Mouse (Mus musculus) liver, postnatal 0 days (tissue): ENCODE measurements around the gene Cbl. TPM values are rescaled to one million over a fixed set of nuclear protein-coding genes. Genes with fewer than 3 reads are reported as not detected.

ENCODE experiments used
- ATAC-seq: fragments of 200-750 bp; cut with Nextera tagmentation; 2 replicates; pipeline ENCODE4 v1.8.0; 2017; ENCODE audit warnings: mild to moderate bottlenecking, moderate library complexity
- DNase-seq: peaks from one replicate; pipeline ENCODE4 v3.0.0-alpha.2; 2016
- H3K27ac ChIP-seq: fragments of 300-500 bp; sonication (generic); 2 replicates; pipeline ENCODE4 v1.5.1; 2014; ENCODE audit warnings: antibody characterized with exemption, moderate library complexity, mild to moderate bottlenecking, low read depth
- H3K27me3 ChIP-seq: fragments of 300-500 bp; sonication (generic); 2 replicates; pipeline ENCODE4 v1.6.1; 2014; ENCODE audit warnings: low read length, control low read depth, mixed read lengths; ENCODE audit not compliant: insufficient read depth
- H3K36me3 ChIP-seq: fragments of 300-500 bp; sonication (generic); replicated peaks from 2 replicates; pipeline ENCODE4 v1.6.1; 2014; ENCODE audit warnings: mild to moderate bottlenecking, control low read depth, low read length, moderate library complexity, mixed read lengths; ENCODE audit not compliant: insufficient read depth
- H3K4me1 ChIP-seq: fragments of 300-500 bp; sonication (generic); 2 replicates; pipeline ENCODE4 v1.6.1; 2014; ENCODE audit warnings: antibody characterized with exemption, mild to moderate bottlenecking, control low read depth; ENCODE audit not compliant: insufficient read depth
- H3K4me2 ChIP-seq: fragments of 300-500 bp; sonication (generic); 2 replicates; pipeline ENCODE4 v1.6.1; 2014; ENCODE audit warnings: low read depth, mild to moderate bottlenecking, low read length, moderate library complexity, mixed read lengths
- H3K4me3 ChIP-seq: fragments of 300-500 bp; sonication (generic); 2 replicates; pipeline ENCODE4 v1.5.1; 2014; ENCODE audit warnings: low read depth, low read length
- H3K9ac ChIP-seq: fragments of 300-500 bp; sonication (generic); replicated peaks from 2 replicates; pipeline ENCODE4 v1.6.1; 2014; ENCODE audit warnings: mild to moderate bottlenecking, moderate library complexity
- H3K9me3 ChIP-seq: fragments of 300-500 bp; sonication (generic); 2 replicates; pipeline ENCODE4 v1.6.1; 2016; ENCODE audit warnings: mild to moderate bottlenecking, control low read depth, low read length, mixed read lengths
- CTCF ChIP-seq: sonication (generic); IDR thresholded peaks from 2 replicates; pipeline ENCODE4 v1.5.1; 2016; ENCODE audit warnings: antibody characterized with exemption, low read depth
- EP300 ChIP-seq: IDR thresholded peaks from 2 replicates; pipeline ENCODE4 v1.6.1; 2016; ENCODE audit warnings: antibody characterized with exemption, low read depth, mild to moderate bottlenecking
- whole genome bisulfite sequencing: fragments of 180-500 bp; shearing (Covaris S2); extraction: QIAGEN DNeasy Blood & Tissue Kit; methylation state at CpG from one replicate; pipeline ENCODE4 v1.1.7; 2014; ENCODE audit not compliant: insufficient replicate concordance; 5-methylcytosine and 5-hydroxymethylcytosine counted together
- polyA plus RNA-seq: library from polyadenylated mRNA; unstranded; fragments of >200 nt; fragmentation: Nextera tagmentation; extraction: Ambion mirVana; gene quantifications from 2 replicates; pipeline ENCODE4 v1.2.1, GENCODE M21; 2015

Cbl gene
- polyA plus RNA-seq, 1 experiment from 2014 or later = 4.0 TPM

DNA sequence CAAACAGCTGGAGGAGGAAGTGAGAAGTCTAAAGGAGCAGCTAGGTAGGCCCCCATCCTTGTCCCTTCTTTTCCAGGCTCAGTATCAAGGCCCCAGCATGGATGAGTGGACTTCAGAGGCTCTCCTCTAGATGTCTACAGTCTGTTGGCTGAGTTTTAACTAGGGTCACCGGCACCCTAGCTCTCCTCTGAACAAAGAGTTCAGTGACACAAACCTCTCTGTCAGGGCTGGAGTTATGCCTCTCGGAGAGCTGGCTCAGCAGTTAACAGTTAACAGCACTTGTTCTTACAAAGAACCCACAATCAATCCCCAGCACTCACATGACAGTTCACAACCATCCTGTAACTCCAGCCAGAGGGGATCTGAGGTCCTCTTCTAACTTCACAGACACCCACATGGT is 9.8 kb upstream of the Cbl start:
- WGBS = 53% methylated on average over 2 of the region's 2 CpGs
- ATAC-seq (no peak), DNase-seq (no peak)
- Histone ChIP-seq H3K4me2 (no peak overlapping the region), H3K9ac (no peak overlapping the region), H3K36me3 (no peaks in the 10 kb centered on the region), H3K4me1 (no peaks in the 10 kb centered on the region; the same call in 1 of the 2 replicates), H3K4me3 (no peak overlapping the region), H3K27me3 (no peaks in the 10 kb centered on the region), H3K9me3 (no peaks in the 10 kb centered on the region), H3K27ac (no peak overlapping the region)
- no peak for TF ChIP-seq EP300
- no peak for TF ChIP-seq CTCF

GRCm38 (mm10) chr9:44241418-44241817 is 7.6 kb upstream of the Cbl start:
- no peaks in the 10 kb centered on the region for H3K9me3 ChIP-seq
- H3K4me3 ChIP-seq = no peak overlapping the region
- H3K4me1 ChIP-seq = no peaks in the 10 kb centered on the region
- ATAC-seq (no peak), DNase-seq (no peak)
- TF ChIP-seq CTCF = no peak
- no peaks in the 10 kb centered on the region for H3K27me3 ChIP-seq
- 54% methylated on average over 9 of the region's 9 CpGs for WGBS
- H3K36me3 ChIP-seq = no peaks in the 10 kb centered on the region
- no peak overlapping the region for H3K9ac ChIP-seq
- no peak overlapping the region for H3K4me2 ChIP-seq
- no peak overlapping the region for H3K27ac ChIP-seq

DNA sequence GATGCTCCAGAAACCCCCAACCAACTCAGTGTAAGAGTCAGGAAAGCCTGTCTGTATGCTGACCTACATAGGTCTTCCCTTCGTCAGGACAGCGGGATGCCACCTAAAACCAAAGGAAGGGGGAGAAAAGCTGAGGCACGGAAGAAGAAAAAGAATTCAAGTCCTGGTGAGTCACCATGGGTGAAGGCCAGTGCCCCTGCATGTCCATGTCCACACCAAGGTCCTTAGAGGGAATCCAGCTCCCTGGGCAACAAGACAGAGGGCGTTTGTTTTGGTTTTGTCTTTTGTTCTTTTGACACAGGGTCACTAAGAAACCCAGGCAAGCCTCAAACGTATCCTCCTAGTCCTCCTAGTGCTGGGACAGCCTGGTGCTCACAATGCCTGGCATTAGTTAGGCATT is 7.1 kb upstream of the Cbl start:
- no peak for TF ChIP-seq EP300
- no peak for TF ChIP-seq CTCF
- DNase-seq = no peak
- H3K27me3 ChIP-seq = no peaks in the 10 kb centered on the region
- no peak overlapping the region for H3K4me2 ChIP-seq
- no peak overlapping the region for H3K4me3 ChIP-seq
- no peak for ATAC-seq
- H3K36me3 ChIP-seq = no peaks in the 10 kb centered on the region
- H3K4me1 ChIP-seq = no peaks in the 10 kb centered on the region
- no peak overlapping the region for H3K9ac ChIP-seq
- 68% methylated on average over 5 of the region's 5 CpGs for WGBS
- no peaks in the 10 kb centered on the region for H3K9me3 ChIP-seq
- H3K27ac ChIP-seq = no peak overlapping the region

- DNase-seq = no peak
- Histone ChIP-seq H3K4me3 (no peak within 1 kb of the TSS), H3K9ac (no peak within 1 kb of the TSS), H3K9me3 (no peaks in the 10 kb centered on the region), H3K4me1 (no peaks in the 10 kb centered on the region), H3K27me3 (no peaks in the 10 kb centered on the region), H3K36me3 (no peaks in the 10 kb centered on the region), H3K4me2 (no peak within 1 kb of the TSS), H3K27ac (no peak within 1 kb of the TSS)
- ATAC-seq = no peak
- TF ChIP-seq CTCF (no peak), EP300 (no peak)
- WGBS = 52% methylated on average over 2 of the region's 2 CpGs
Observed at GRCm38 (mm10) chr9:44240399-44240798, 6.5 kb upstream of the Cbl start, which contains the start of gene Ccdc153. TSS of gene Ccdc153 (plus strand) at chr9:44240676.

GRCm38 (mm10) chr9:44239447-44239846 is 5.6 kb upstream of the Cbl start:
- ATAC-seq (no peak), DNase-seq (peak; percentile 63)
- Histone ChIP-seq H3K4me3 (no peak overlapping the region), H3K36me3 (no peaks in the 10 kb centered on the region), H3K27me3 (no peaks in the 10 kb centered on the region), H3K4me1 (0 out of 2 replicates have a peak, but pooled peaks cover 3% of the 10 kb centered on the region), H3K27ac (no peak overlapping the region), H3K4me2 (no peak overlapping the region), H3K9ac (no peak overlapping the region), H3K9me3 (no peaks in the 10 kb centered on the region)
- WGBS = 12% methylated on average over 5 of the region's 5 CpGs
- TF ChIP-seq EP300 = no peak
- TF ChIP-seq CTCF = peak; percentile 84

DNA sequence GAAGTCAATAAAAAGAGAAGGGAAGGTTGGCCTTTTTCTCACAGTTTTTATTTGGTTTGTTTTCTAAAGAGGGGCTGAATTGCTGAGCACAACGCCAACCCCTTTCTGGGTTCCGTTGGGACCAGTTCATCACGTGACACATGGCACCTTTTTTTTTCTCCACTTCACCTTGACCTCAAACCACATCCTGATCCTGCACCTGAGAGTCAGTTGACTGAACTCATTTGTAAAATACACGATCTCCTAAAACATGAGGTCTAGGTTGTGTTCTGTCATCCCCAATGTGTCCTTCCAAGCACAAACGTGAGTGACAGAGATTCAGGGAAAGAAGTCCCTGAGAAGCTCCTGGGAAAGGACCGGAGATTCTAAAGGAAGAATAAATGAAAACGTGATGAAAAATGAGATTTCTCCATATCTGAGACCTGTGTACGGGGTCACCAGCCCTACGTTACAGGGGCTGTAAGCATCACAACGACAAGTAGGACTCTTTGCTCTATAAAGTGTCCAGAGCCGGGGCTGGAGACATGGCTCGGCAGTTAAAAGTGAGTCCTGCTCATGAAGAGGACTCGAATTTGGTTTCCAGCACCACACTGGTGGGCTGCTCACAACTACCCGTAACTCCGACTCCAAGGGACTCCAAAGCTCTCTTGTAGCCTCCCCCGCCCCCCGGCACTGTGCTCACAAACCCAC is 4.8 kb upstream of the Cbl start:
- Histone ChIP-seq H3K9ac (no peak overlapping the region), H3K4me1 (0 out of 2 replicates have a peak, but pooled peaks cover 4% of the 10 kb centered on the region), H3K9me3 (no peaks in the 10 kb centered on the region), H3K27me3 (no peaks in the 10 kb centered on the region), H3K36me3 (no peaks in the 10 kb centered on the region), H3K4me3 (no peak overlapping the region), H3K27ac (no peak overlapping the region), H3K4me2 (no peak overlapping the region)
- WGBS = 67% methylated on average over 17 of the region's 17 CpGs
- no peak for DNase-seq
- TF ChIP-seq CTCF = no peak
- no peak for TF ChIP-seq EP300
- ATAC-seq = no peak

DNA sequence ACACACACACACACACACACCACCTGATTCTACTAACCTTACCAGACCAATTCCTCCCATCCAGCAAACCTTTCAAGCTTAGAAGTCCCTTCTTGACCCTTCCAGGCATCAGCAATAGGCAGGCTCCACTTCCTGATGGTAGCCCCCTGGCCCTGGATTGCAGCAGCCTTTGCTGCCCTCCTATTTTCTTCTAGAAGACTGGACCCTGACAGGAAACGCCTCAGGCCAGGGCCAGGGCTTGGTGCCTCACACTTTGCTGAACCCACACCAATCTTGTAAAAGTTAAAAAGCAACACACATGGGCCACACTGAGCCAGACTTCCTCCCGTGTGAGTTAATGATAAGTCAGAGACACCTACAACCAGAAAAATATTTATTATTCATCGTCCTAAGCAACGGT is 3.3 kb upstream of the Cbl start:
- H3K27ac ChIP-seq = no peak overlapping the region
- TF ChIP-seq EP300 = no peak
- TF ChIP-seq CTCF = no peak
- peaks cover 6% of the 10 kb centered on the region; the same call in 1 of the 2 replicates for H3K4me1 ChIP-seq
- H3K4me2 ChIP-seq = no peak overlapping the region
- no peaks in the 10 kb centered on the region for H3K27me3 ChIP-seq
- H3K4me3 ChIP-seq = no peak overlapping the region
- no peaks in the 10 kb centered on the region for H3K9me3 ChIP-seq
- no peak overlapping the region for H3K9ac ChIP-seq
- 67% methylated on average over 4 of the region's 4 CpGs for WGBS
- DNase-seq (no peak), ATAC-seq (no peak)
- no peaks in the 10 kb centered on the region for H3K36me3 ChIP-seq
